Mouse (Mus musculus) C2C12 (cell line): ENCODE data around the gene Catip.

Experiments used
- CEBPB ChIP-seq: IDR thresholded peaks from one replicate; pipeline ENCODE4 v1.6.1; 2011; ENCODE audit warnings: low read depth, mild to moderate bottlenecking, control low read depth, moderate library complexity
- CTCF ChIP-seq: IDR thresholded peaks from one replicate; pipeline ENCODE4 v1.5.1; 2011; ENCODE audit not compliant: control insufficient read depth, insufficient read depth, insufficient read length
- FOSL1 ChIP-seq: IDR thresholded peaks from one replicate; pipeline ENCODE4 v1.8.0; 2011; ENCODE audit warnings: mild to moderate bottlenecking, low read length; ENCODE audit not compliant: poor library complexity, insufficient read depth, severe bottlenecking
- MAX ChIP-seq: IDR thresholded peaks from one replicate; pipeline ENCODE4 v1.6.1; 2011; ENCODE audit warnings: mild to moderate bottlenecking, control low read depth
- MYOD1 ChIP-seq: IDR thresholded peaks from one replicate; pipeline ENCODE4 v1.6.1; 2011; ENCODE audit warnings: low read depth; ENCODE audit not compliant: control insufficient read depth, insufficient read length
- MYOG ChIP-seq: IDR thresholded peaks from one replicate; pipeline ENCODE4 v1.6.1; 2011; ENCODE audit not compliant: control insufficient read depth, insufficient read length; ENCODE audit errors: extremely low read depth
- USF1 ChIP-seq: IDR thresholded peaks from one replicate; pipeline ENCODE4 v1.6.1; 2011; ENCODE audit warnings: low read depth, mild to moderate bottlenecking, control low read depth, moderate library complexity

- TF ChIP-seq CTCF, result no peak
- TF ChIP-seq MYOG, result no peak
- TF ChIP-seq MYOD1, result no peak
- TF ChIP-seq USF1, result no peak
- no peak for TF ChIP-seq FOSL1
- no peak for TF ChIP-seq MAX
- TF ChIP-seq CEBPB, result no peak
These were observed 26.9 kb upstream of the Catip start for GRCm38 (mm10) chr1:74335033-74335432.
